In the genomic region with DNA sequence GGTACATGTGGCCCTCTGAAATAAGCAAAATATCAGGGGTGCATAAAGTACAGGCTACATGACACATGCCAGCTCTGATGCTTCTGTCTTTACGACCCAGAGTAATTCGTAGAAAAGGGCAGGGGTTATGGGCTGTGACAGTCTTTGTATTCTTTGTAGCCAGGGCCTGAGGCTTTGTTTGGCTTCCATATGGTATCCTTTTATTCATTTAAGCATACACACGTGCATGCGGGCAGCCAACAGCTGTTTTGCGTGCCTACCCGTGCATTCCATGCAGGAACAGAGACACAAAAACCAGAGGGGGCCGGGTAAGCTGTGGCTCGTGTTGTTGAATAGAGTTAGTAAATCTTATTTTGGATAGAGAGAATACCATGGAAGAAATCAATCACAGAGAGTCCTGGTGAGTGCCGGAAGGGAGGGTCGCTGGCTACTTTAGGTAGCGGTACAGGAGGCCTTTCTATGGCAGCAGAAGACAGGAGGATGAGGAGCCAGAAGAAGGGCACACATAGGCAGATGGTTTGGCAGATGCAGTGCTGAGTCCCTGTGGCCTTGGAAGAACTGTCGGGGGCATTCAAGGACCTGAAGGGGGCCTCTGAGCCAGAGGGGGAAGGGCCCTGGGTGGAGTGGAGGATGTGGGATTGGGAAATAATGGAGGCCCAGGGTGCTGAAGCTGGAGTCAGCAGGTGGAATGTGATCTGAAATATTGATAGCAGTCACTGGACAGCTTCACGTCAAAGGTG, we compare ENCODE assay signal across 24 mouse cellular contexts. TPM values are rescaled to one million over a fixed set of nuclear protein-coding genes. Genes with fewer than 3 reads are reported as not detected.
DNase-seq lines count a peak whose midpoint lies in the region; ATAC-seq lines count a peak whose summit lies in the region.
"Had no signal": no experiment of that assay in that cellular context is flagged by ENCODE, and none has a peak within 500 bp of the region (broad histone marks: within the 10 kb centered on the region; RNA-seq: fewer than 3 reads in every experiment).

No protein-coding gene starts in this region.

- no peaks in the 10 kb centered on the region for H3K36me3 ChIP-seq in forebrain, embryonic 12.5 days (replicated peaks)
- no peaks in the 10 kb centered on the region for H3K36me3 ChIP-seq in forebrain, embryonic 11.5 days (ENCODE audit: control insufficient read depth, insufficient read depth, low read length)
- H3K36me3 ChIP-seq in hindbrain, embryonic 12.5 days = no peaks in the 10 kb centered on the region
- peaks cover 17% of the 10 kb centered on the region for H3K36me3 ChIP-seq in midbrain, embryonic 13.5 days
- H3K36me3 ChIP-seq: heart, embryonic 15.5 days; liver, embryonic 13.5 days; lung, embryonic 15.5 days had no signal

- peaks cover 5% of the 10 kb centered on the region; the same call in 1 of the 2 replicates for H3K27me3 ChIP-seq in forebrain, embryonic 12.5 days
- H3K27me3 ChIP-seq in forebrain, embryonic 11.5 days (ENCODE audit: control insufficient read depth, insufficient read depth, low read length) = no peaks in the 10 kb centered on the region
- H3K27me3 ChIP-seq in hindbrain, embryonic 12.5 days = no peaks in the 10 kb centered on the region
- no peaks in the 10 kb centered on the region for H3K27me3 ChIP-seq in midbrain, embryonic 13.5 days
- H3K27me3 ChIP-seq: heart, embryonic 15.5 days; lung, embryonic 15.5 days had no signal

- ATAC-seq in forebrain, embryonic 12.5 days (ENCODE audit: low FRiP score) = peak; percentile 49; the same call in 1 of the 2 replicates
- ATAC-seq in forebrain, embryonic 11.5 days (replicated peaks; ENCODE audit: low FRiP score) = no peak
- ATAC-seq in hindbrain, embryonic 12.5 days (ENCODE audit: low FRiP score) = no peak
- peak; percentile 56 for ATAC-seq in midbrain, embryonic 13.5 days

- H3K9ac ChIP-seq in forebrain, embryonic 12.5 days = no peak overlapping the region
- no peak overlapping the region for H3K9ac ChIP-seq in forebrain, embryonic 11.5 days (ENCODE audit: low read length)
- no peak overlapping the region for H3K9ac ChIP-seq in hindbrain, embryonic 12.5 days
- peak overlapping the region; percentile 36; the same call in 1 of the 2 replicates for H3K9ac ChIP-seq in midbrain, embryonic 13.5 days (replicated peaks)
- H3K9ac ChIP-seq: heart, embryonic 15.5 days; liver, embryonic 13.5 days; lung, embryonic 15.5 days had no signal

- H3K4me1 ChIP-seq in forebrain, embryonic 12.5 days = peaks cover 43% of the 10 kb centered on the region
- 0 out of 2 replicates have a peak, but pooled peaks cover 2% of the 10 kb centered on the region for H3K4me1 ChIP-seq in forebrain, embryonic 11.5 days (replicated peaks; ENCODE audit: control insufficient read depth, insufficient read depth, low read length)
- H3K4me1 ChIP-seq in hindbrain, embryonic 12.5 days = peaks cover 32% of the 10 kb centered on the region
- H3K4me1 ChIP-seq in midbrain, embryonic 13.5 days (replicated peaks) = peaks cover 49% of the 10 kb centered on the region
- H3K4me1 ChIP-seq: lung, embryonic 15.5 days had no signal

- no peak overlapping the region for H3K4me3 ChIP-seq in forebrain, embryonic 12.5 days (replicated peaks)
- no peak overlapping the region for H3K4me3 ChIP-seq in forebrain, embryonic 11.5 days (ENCODE audit: low read depth, low read length)
- no peak overlapping the region for H3K4me3 ChIP-seq in hindbrain, embryonic 12.5 days
- no peak overlapping the region for H3K4me3 ChIP-seq in midbrain, embryonic 13.5 days (replicated peaks)
- H3K4me3 ChIP-seq: heart, adult 2 months; heart, embryonic 15.5 days; liver, embryonic 13.5 days; lung, embryonic 15.5 days had no signal

- no peaks in the 10 kb centered on the region for H3K9me3 ChIP-seq in forebrain, embryonic 12.5 days
- no peaks in the 10 kb centered on the region for H3K9me3 ChIP-seq in forebrain, embryonic 11.5 days (ENCODE audit: control insufficient read depth, low read length)
- no peaks in the 10 kb centered on the region for H3K9me3 ChIP-seq in hindbrain, embryonic 12.5 days (replicated peaks)
- H3K9me3 ChIP-seq in midbrain, embryonic 13.5 days = no peaks in the 10 kb centered on the region
- H3K9me3 ChIP-seq: heart, embryonic 15.5 days; liver, embryonic 13.5 days; lung, embryonic 15.5 days had no signal

- peak overlapping the region; percentile 65 for H3K27ac ChIP-seq in forebrain, embryonic 12.5 days
- H3K27ac ChIP-seq in forebrain, embryonic 11.5 days (ENCODE audit: low read depth, low read length) = no peak overlapping the region
- H3K27ac ChIP-seq in hindbrain, embryonic 12.5 days = peak overlapping the region; percentile 53
- peak overlapping the region; percentile 71 for H3K27ac ChIP-seq in midbrain, embryonic 13.5 days
- H3K27ac ChIP-seq: heart, adult 2 months; heart, embryonic 15.5 days; kidney, postnatal 0 days; liver, embryonic 13.5 days; lung, embryonic 15.5 days had no signal

- DNase-seq in forebrain, embryonic 11.5 days (ENCODE audit: low spot score) = no peak
- DNase-seq in embryo, embryonic 10.5 days (ENCODE audit: low spot score) = peak; percentile 49
- DNase-seq in adrenal gland, postnatal 25 days = no peak
- no peak for DNase-seq in testis, postnatal 14 days (ENCODE audit: low spot score)
- DNase-seq in right cerebral cortex, adult 2 months (ENCODE audit: low spot score in 2 of 2) = no peak
- DNase-seq: adrenal gland, postnatal 10 days; cerebellum, adult 18-20 months; cerebellum, postnatal 36 days; gastrocnemius, postnatal 14 days; heart, adult 2 months; kidney, adult 11 months; layer of hippocampus, postnatal 36 days; liver, embryonic 13.5 days; right cerebral cortex, adult 18-20 months; spleen, adult 18-20 months had no signal

- 35% methylated on average over 13 of the region's 13 CpGs for WGBS in forebrain, embryonic 12.5 days
- WGBS in forebrain, embryonic 11.5 days = 43% methylated on average over 13 of the region's 13 CpGs
- 25% methylated on average over 13 of the region's 13 CpGs for WGBS in hindbrain, embryonic 12.5 days
- 24% methylated on average over 13 of the region's 13 CpGs for WGBS in midbrain, embryonic 13.5 days

- no peak overlapping the region for H3K4me2 ChIP-seq in forebrain, embryonic 12.5 days
- no peak overlapping the region for H3K4me2 ChIP-seq in forebrain, embryonic 11.5 days (ENCODE audit: low read depth, low read length, severe bottlenecking)
- no peak overlapping the region for H3K4me2 ChIP-seq in hindbrain, embryonic 12.5 days (replicated peaks)
- H3K4me2 ChIP-seq in midbrain, embryonic 13.5 days (replicated peaks) = 0 out of 2 replicates have a peak overlapping the region, but pooled peaks have one; percentile 5
- H3K4me2 ChIP-seq: heart, embryonic 15.5 days; liver, embryonic 13.5 days; lung, embryonic 15.5 days had no signal

RNA-seq across cellular contexts. Expression of gene Hcn4, which starts 26.5 kb away (rescaled TPM):
- polyA plus RNA-seq in forebrain, embryonic 12.5 days (2016; fragmentation: Nextera tagmentation; extraction: Ambion mirVana) = 1.3 and 1.8 TPM in 2 replicates
- 0.68 and 1.5 TPM in 2 replicates for polyA plus RNA-seq in forebrain, embryonic 11.5 days (2014; fragmentation: Nextera tagmentation; extraction: Ambion mirVana)
- polyA plus RNA-seq in hindbrain, embryonic 12.5 days (2016; fragmentation: Nextera tagmentation; extraction: Ambion mirVana) = 1.8 and 2.7 TPM in 2 replicates
- polyA plus RNA-seq in midbrain, embryonic 13.5 days (2015; fragmentation: Nextera tagmentation; extraction: Ambion mirVana) = 2.8 and 3.7 TPM in 2 replicates
- total RNA-seq in adrenal gland, postnatal 25 days (2021) = 0.67 and 0.73 TPM in 2 replicates
- total RNA-seq: hematopoietic stem cell, adult 5-6 weeks; megakaryocyte, adult 5-6 weeks; neutrophil, adult 5-6 weeks had no signal
- polyA plus RNA-seq: liver, embryonic 13.5 days had no signal

Comparison
In these comparisons a context has a peak if more than half of its experiments do, and no peak if none do; other contexts are left out.
1. ATAC-seq: peak in forebrain, embryonic 12.5 days (single experiment) and midbrain, embryonic 13.5 days (single experiment); none in forebrain, embryonic 11.5 days (single experiment) and hindbrain, embryonic 12.5 days (single experiment).